In the genomic region with DNA sequence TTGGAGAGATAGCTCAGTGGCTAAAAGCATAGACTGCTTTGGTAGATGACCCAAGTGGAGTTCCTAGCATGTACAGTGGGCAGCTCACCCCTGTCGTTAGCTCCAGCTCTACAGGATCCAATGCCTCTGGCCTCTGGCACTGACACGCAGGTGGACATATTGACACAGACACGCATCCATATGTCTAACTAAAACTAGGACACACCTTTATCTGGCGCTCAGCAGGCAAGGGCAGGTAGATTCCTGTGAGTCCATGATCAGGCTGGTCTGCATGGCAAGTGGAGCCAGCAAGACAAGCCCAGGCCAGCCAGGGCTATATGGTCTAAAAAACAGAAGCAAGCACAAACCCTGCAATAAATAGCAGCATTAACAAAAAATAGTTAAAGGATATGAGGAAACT, we compare ENCODE assay signal across 13 mouse cellular contexts.
"Had no signal": no experiment of that assay in that cellular context is flagged by ENCODE, and none has a peak within 500 bp of the region (broad histone marks: within the 10 kb centered on the region; RNA-seq: fewer than 3 reads in every experiment).

No protein-coding gene starts in this region.

- H3K9ac ChIP-seq: kidney, embryonic 15.5 days; limb, embryonic 15.5 days; liver, embryonic 12.5 days; lung, embryonic 15.5 days; midbrain, embryonic 12.5 days; neural tube, embryonic 13.5 days had no signal

- H3K27ac ChIP-seq: kidney, embryonic 15.5 days; left cerebral cortex, adult 2 months; limb, embryonic 15.5 days; liver, embryonic 12.5 days; lung, embryonic 15.5 days; midbrain, embryonic 12.5 days; neural tube, embryonic 13.5 days had no signal

- H3K27me3 ChIP-seq: kidney, embryonic 15.5 days; limb, embryonic 15.5 days; liver, embryonic 12.5 days; lung, embryonic 15.5 days; midbrain, embryonic 12.5 days; neural tube, embryonic 13.5 days had no signal

- H3K4me2 ChIP-seq: kidney, embryonic 15.5 days; limb, embryonic 15.5 days; liver, embryonic 12.5 days; lung, embryonic 15.5 days; midbrain, embryonic 12.5 days; neural tube, embryonic 13.5 days had no signal

- ATAC-seq: liver, embryonic 12.5 days; midbrain, embryonic 16.5 days had no signal

- H3K4me3 ChIP-seq: kidney, embryonic 15.5 days; left cerebral cortex, adult 2 months; limb, embryonic 15.5 days; liver, embryonic 12.5 days; lung, embryonic 15.5 days; midbrain, embryonic 12.5 days; neural tube, embryonic 13.5 days had no signal

- H3K4me1 ChIP-seq: kidney, embryonic 15.5 days; limb, embryonic 15.5 days; liver, embryonic 12.5 days; lung, embryonic 15.5 days; midbrain, embryonic 12.5 days; neural tube, embryonic 13.5 days had no signal

- H3K36me3 ChIP-seq: kidney, embryonic 15.5 days; limb, embryonic 15.5 days; liver, embryonic 12.5 days; lung, embryonic 15.5 days; midbrain, embryonic 12.5 days; neural tube, embryonic 13.5 days had no signal

- DNase-seq: kidney, postnatal 14 days; lung, postnatal 14 days; retina, postnatal 1 day; right cerebral cortex, postnatal 14 days; thymus, postnatal 4 days had no signal

- H3K9me3 ChIP-seq: kidney, embryonic 15.5 days; limb, embryonic 15.5 days; liver, embryonic 12.5 days; lung, embryonic 15.5 days; midbrain, embryonic 12.5 days; neural tube, embryonic 13.5 days had no signal
